Mouse (Mus musculus) lung, adult 2 months (tissue): ENCODE data around the gene Kalrn.

Experiments used
- CTCF ChIP-seq: fragments of 200-500 bp; IDR thresholded peaks from 2 replicates; pipeline ENCODE4 v1.5.1; 2011; ENCODE audit warnings: mild to moderate bottlenecking, low read length, control low read depth; ENCODE audit not compliant: insufficient read depth
- POLR2A ChIP-seq: fragments of 200-500 bp; IDR thresholded peaks from 2 replicates; pipeline ENCODE4 v1.6.1; 2011; ENCODE audit warnings: low read depth, mild to moderate bottlenecking, control low read depth, low read length, borderline replicate concordance; ENCODE audit errors: extremely low read depth

DNA sequence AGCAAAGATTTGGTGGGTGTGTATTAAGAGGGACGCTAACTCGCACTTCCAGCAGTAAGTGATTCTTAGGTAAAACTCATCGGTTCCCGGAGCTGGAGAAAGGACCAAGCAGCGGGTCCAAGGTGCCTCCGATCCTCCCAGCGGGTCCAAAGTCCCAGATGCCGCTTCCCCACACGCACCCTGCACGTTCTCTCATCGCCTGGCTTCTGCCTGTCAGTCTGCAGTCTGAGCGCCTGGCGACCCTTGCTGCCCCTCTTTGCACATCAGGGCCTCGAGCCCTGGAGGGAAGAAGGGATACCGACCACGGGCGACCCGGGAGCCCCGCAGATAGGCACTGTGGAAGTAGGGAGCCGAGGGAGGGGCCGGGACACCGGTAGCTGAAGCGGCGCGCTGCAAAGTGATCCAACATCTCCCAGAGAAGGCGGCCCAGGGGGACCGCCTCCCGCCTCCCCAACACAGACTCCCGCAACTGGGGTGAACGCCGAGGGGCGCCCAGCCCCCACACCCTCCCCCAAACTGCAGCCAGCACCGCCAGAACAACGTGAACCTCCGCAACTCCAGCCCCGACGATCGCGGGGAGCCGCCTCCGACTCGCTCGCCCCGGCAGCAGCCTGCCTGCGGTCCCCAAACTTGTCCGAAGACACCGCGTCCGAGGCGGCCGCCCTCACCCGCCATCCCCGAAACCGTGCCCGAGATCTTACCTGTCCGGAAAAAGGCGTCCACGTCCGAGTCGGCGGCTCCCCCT is 754 bp downstream of the Kalrn start:
- TF ChIP-seq POLR2A (no peak), CTCF (no peak)
